Mouse (Mus musculus): ENCODE data around the gene Gse1. TPM values are rescaled to one million over a fixed set of nuclear protein-coding genes. Genes with fewer than 3 reads are reported as not detected.

Gene Gse1
- total and polyA plus RNA-seq, 3 experiments = 23.6 to 128 (median 66.9) TPM

DNA sequence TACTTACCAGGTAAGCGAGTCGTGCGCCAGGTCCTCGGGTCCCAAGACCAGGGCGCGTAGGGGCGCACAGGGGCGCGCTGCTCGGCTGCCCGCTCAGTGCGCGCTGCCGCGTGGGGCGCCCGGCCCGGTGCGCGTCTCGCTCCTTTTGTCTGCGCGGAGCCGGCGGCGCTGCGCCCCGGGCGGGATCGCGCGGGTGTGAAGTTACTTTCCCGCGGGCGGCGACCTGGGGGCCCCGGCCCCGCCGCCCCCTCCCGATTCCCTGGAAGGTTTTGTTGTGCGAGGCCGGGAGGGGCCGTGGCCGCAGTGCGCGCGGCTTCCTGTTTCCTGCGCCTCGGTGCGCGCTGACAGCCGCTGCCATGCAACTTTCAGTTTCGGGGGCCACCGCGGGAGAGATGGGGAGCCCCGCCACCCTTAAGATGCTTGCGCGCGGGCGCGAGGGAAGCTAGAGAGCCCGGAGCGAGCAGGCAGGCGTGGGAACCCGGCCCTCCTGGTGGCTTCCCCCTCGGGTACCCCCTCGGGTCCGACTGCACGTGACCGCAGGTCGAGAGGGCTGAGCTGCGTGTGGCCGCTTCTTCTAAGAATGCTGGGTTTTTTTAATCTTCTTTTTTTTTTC lies 261.0 kb downstream of the Gse1 start (continued):
- no peak for TF ChIP-seq ZMIZ1 (IDR thresholded peaks at IDR 0.05; ENCODE audit: low read depth, low read length)
- 0 out of 2 replicates have a peak, but pooled peaks have one; percentile 23 for TF ChIP-seq NRF1 (IDR thresholded peaks at IDR 0.05; ENCODE audit: insufficient read depth, low read depth, low read length, poor library complexity, severe bottlenecking)
- TF ChIP-seq MAX (IDR thresholded peaks at IDR 0.05; ENCODE audit: low read length) = no peak; the same call in 1 of the 2 replicates
- no peak for TF ChIP-seq POLR2AphosphoS2 (IDR thresholded peaks at IDR 0.05; ENCODE audit: low read length)
- TF ChIP-seq E2F4 (IDR thresholded peaks at IDR 0.05; ENCODE audit: borderline replicate concordance, low read depth, low read length) = no peak
- no peak for TF ChIP-seq MEF2A (IDR thresholded peaks at IDR 0.05; ENCODE audit: extremely low read depth, insufficient replicate concordance, low read depth, low read length, poor library complexity, severe bottlenecking)
- TF ChIP-seq CTCF (IDR thresholded peaks at IDR 0.05 in 2 of 3, conservative IDR thresholded peaks at IDR 0.05 in 1 of 3; ENCODE audit: control insufficient read depth in 1 of 3, insufficient read depth in 1 of 3, low read depth in 2 of 3, low read length in 3 of 3, poor library complexity in 1 of 3, severe bottlenecking in 1 of 3) = no peak
- peak; percentile 45 for TF ChIP-seq SIN3A (IDR thresholded peaks at IDR 0.05; ENCODE audit: low read length)

DNA sequence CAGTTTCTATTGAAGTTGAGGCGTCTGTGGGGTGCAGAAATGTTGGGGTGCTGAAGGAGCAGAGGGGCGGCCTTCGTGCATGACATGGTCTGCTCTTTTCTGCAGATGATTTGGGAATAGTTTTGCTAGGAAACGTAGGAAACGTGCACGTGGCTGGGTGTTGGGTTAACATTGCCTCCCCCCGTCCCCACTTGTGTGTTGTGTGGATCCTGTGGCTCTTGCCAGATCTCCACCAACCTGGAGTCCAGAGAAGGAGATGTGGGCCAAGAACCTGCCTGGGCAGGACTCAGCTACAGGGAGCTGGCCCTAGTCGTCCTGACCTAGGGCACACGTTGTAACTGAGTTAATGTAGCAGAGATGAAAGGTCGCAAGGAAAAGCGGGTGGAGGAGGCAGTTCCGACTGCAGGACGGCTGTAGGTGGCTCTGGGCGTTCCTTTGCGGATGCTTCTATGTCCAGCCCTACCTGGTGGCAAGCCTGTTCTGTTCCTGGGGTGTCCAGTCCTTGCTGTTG lies 261.6 kb downstream of the Gse1 start:
- Histone ChIP-seq H3K9ac (ENCODE audit: control insufficient read depth, low read depth, low read length, poor library complexity, severe bottlenecking) (peak overlapping the region; percentile 89), H3K4me3 (ENCODE audit: control insufficient read depth in 1 of 2, insufficient read depth in 1 of 2, low read depth in 2 of 2, low read length in 2 of 2) (peak overlapping the region; percentile 85 to 93), H3K27ac (ENCODE audit: control insufficient read depth, low read depth, low read length) (peak overlapping the region; percentile 99), H3K4me1 (ENCODE audit: control insufficient read depth in 1 of 2, insufficient read depth in 2 of 2, low read length in 2 of 2) (peaks cover 7 to 24% of the 10 kb centered on the region in 2 experiments), H3K27me3 (ENCODE audit: control insufficient read depth in 1 of 2, insufficient read depth in 2 of 2, low read length in 2 of 2) (no peaks in the 10 kb centered on the region), H3K9me3 (replicated peaks; ENCODE audit: insufficient read depth, low read length) (no peaks in the 10 kb centered on the region), H3K79me2 (ENCODE audit: control insufficient read depth, insufficient read depth, low read length, poor library complexity) (peaks cover 83% of the 10 kb centered on the region), H3K36me3 (ENCODE audit: control insufficient read depth in 1 of 2, insufficient read depth in 2 of 2, low read length in 2 of 2) (peaks cover 0 to 15% of the 10 kb centered on the region in 2 experiments; a peak in 3 of 4 replicates)
- DNase-seq (ENCODE audit: low read depth, low spot score) = peak; percentile 49
- TF ChIP-seq ELF1 (IDR thresholded peaks at IDR 0.05; ENCODE audit: low read depth, low read length) (no peak), POLR2A (IDR thresholded peaks at IDR 0.05; ENCODE audit: control insufficient read depth in 1 of 2, insufficient read depth in 1 of 2, low read depth in 1 of 2, low read length in 2 of 2, poor library complexity in 1 of 2) (peak; percentile 15 to 41; a peak in 1 of 4 replicates), MAX (IDR thresholded peaks at IDR 0.05; ENCODE audit: low read length) (0 out of 2 replicates have a peak, but pooled peaks have one; percentile 70), TCF12 (IDR thresholded peaks at IDR 0.05; ENCODE audit: low read depth, low read length) (no peak), MEF2A (IDR thresholded peaks at IDR 0.05; ENCODE audit: extremely low read depth, insufficient replicate concordance, low read depth, low read length, poor library complexity, severe bottlenecking) (no peak), E2F4 (IDR thresholded peaks at IDR 0.05; ENCODE audit: borderline replicate concordance, low read depth, low read length) (no peak), RAD21 (IDR thresholded peaks at IDR 0.05; ENCODE audit: low read depth, low read length) (no peak), ETS1 (IDR thresholded peaks at IDR 0.05; ENCODE audit: low read depth, low read length) (no peak), POLR2AphosphoS5 (IDR thresholded peaks at IDR 0.05; ENCODE audit: borderline replicate concordance, low read depth, low read length) (no peak), ZKSCAN1 (IDR thresholded peaks at IDR 0.05; ENCODE audit: low read depth, low read length) (no peak), SIN3A (IDR thresholded peaks at IDR 0.05; ENCODE audit: low read length) (peak; percentile 47), GABPA (IDR thresholded peaks at IDR 0.05; ENCODE audit: low read depth, low read length) (no peak), MYB (IDR thresholded peaks at IDR 0.05; ENCODE audit: low read depth, low read length) (no peak), CHD2 (IDR thresholded peaks at IDR 0.05; ENCODE audit: low read length) (no peak), TBP (IDR thresholded peaks at IDR 0.05; ENCODE audit: low read depth, low read length) (peak; percentile 29; the same call in 1 of the 2 replicates), CHD1 (IDR thresholded peaks at IDR 0.05; ENCODE audit: low read depth, low read length) (0 out of 2 replicates have a peak, but pooled peaks have one; percentile 90), NELFE (IDR thresholded peaks at IDR 0.05; ENCODE audit: low read depth, low read length) (no peak), ZNF384 (IDR thresholded peaks at IDR 0.05; ENCODE audit: low read depth, low read length) (peak; percentile 30; the same call in 1 of the 2 replicates), JUND (IDR thresholded peaks at IDR 0.05; ENCODE audit: low read depth, low read length) (no peak), ZMIZ1 (IDR thresholded peaks at IDR 0.05; ENCODE audit: low read depth, low read length) (no peak), UBTF (IDR thresholded peaks at IDR 0.05; ENCODE audit: borderline replicate concordance, insufficient read depth, low read depth, low read length) (no peak), MYC (IDR thresholded peaks at IDR 0.05; ENCODE audit: low read depth, low read length) (peak; percentile 61), MXI1 (IDR thresholded peaks at IDR 0.05; ENCODE audit: low read depth, low read length) (peak; percentile 86), KAT2A (conservative IDR thresholded peaks at IDR 0.05; ENCODE audit: low read depth, low read length) (no peak), EP300 (IDR thresholded peaks at IDR 0.05; ENCODE audit: low read depth in 1 of 2, low read length in 2 of 2) (0 out of 4 replicates have a peak, but pooled peaks of 1 of the 2 experiments have one; percentile 4), POLR2AphosphoS2 (IDR thresholded peaks at IDR 0.05; ENCODE audit: low read length) (no peak)

All from MEL (cell line).